8 mouse cellular contexts compared by ENCODE assay signal in the genomic region with DNA sequence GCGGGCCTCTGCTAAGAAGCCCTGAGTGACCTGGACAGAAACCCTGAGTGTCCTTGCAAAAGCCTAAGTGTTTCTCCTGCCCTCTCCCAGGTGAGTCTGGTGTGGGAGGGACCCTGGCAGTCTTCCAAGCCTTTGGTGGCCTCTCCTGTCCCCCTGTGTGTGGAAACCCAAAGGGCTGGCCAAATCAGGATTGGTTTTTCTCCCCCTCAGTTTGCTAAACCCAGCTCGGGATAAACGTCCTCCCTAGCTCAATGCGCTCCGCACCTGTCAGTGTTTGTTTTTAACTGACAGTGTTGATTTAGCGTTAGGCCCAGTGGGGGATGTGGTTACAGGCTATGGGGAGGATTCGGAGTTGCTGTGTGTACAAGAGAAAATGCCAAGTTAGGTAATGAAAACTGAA.
DNase-seq lines count a peak whose midpoint lies in the region; ATAC-seq and TF ChIP-seq lines count a peak whose summit lies in the region.

No protein-coding gene starts in this region.

- H3K9me3 ChIP-seq in liver, embryonic 11.5 days (ENCODE audit: control insufficient read depth, low read length): no peaks in the 10 kb centered on the region

- H3K9ac ChIP-seq in liver, embryonic 11.5 days (ENCODE audit: low read depth, low read length): no peak overlapping the region

- no peaks in the 10 kb centered on the region for H3K27me3 ChIP-seq in liver, embryonic 11.5 days (replicated peaks; ENCODE audit: control insufficient read depth, insufficient read depth, low read length)
- H3K27me3 ChIP-seq in myocyte (ENCODE audit: control insufficient read depth, insufficient read depth, insufficient read length): no peaks in the 10 kb centered on the region

- no peaks in the 10 kb centered on the region for H3K79me2 ChIP-seq in myocyte (ENCODE audit: control insufficient read depth, insufficient read depth)

- 48% methylated on average over 7 of the region's 7 CpGs for WGBS in liver, embryonic 11.5 days

- no peaks in the 10 kb centered on the region for H3K36me3 ChIP-seq in liver, embryonic 11.5 days (ENCODE audit: control insufficient read depth, insufficient read depth, low read length)
- H3K36me3 ChIP-seq in myocyte (ENCODE audit: control insufficient read depth, insufficient read depth): no peaks in the 10 kb centered on the region

- peak; percentile 21 for DNase-seq in urinary bladder, postnatal 14 days (ENCODE audit: low spot score)
- DNase-seq in urinary bladder, postnatal 10 days (ENCODE audit: low spot score): no peak
- peak; percentile 45 for DNase-seq in liver, embryonic 11.5 days (ENCODE audit: low spot score)
- no peak for DNase-seq in embryo, embryonic 9.5 days (ENCODE audit: extremely low spot score)
- DNase-seq in embryo, embryonic 10 days (ENCODE audit: low spot score): no peak

- no peak overlapping the region for H3ac ChIP-seq in myocyte (ENCODE audit: control insufficient read depth, insufficient read length)

- no peak overlapping the region for H3K4me2 ChIP-seq in liver, embryonic 11.5 days
- H3K4me2 ChIP-seq in myocyte (ENCODE audit: low read depth): peak overlapping the region; percentile 2

- no peaks in the 10 kb centered on the region for H3K4me1 ChIP-seq in liver, embryonic 11.5 days (replicated peaks; ENCODE audit: control insufficient read depth, insufficient read depth, low read length)

- H3K4me3 ChIP-seq in liver, embryonic 11.5 days (ENCODE audit: low read depth, low read length): no peak overlapping the region
- H3K4me3 ChIP-seq in myocyte: no peak overlapping the region

- TF ChIP-seq POLR2A in myocyte (IDR thresholded peaks at IDR 0.05; ENCODE audit: insufficient read length, low read depth): no peak

- peak; percentile 43; the same call in 1 of the 2 replicates for ATAC-seq in liver, embryonic 11.5 days (replicated peaks; ENCODE audit: low FRiP score)
- ATAC-seq in monocyte, adult 5-6 weeks (replicated peaks; ENCODE audit: insufficient number of reproducible peaks, low FRiP score, low TSS enrichment, poor library complexity, severe bottlenecking): no peak
- ATAC-seq in megakaryocyte, adult 5-6 weeks (ENCODE audit: poor library complexity, severe bottlenecking): no peak

- H3K27ac ChIP-seq in liver, embryonic 11.5 days (ENCODE audit: low read depth, low read length): 0 out of 2 replicates have a peak overlapping the region, but pooled peaks have one; percentile 28

TF ChIP-seq in myocyte, 11 proteins besides CTCF, POLR2A, EP300 and RAD21:
- TF ChIP-seq USF1 (IDR thresholded peaks at IDR 0.05; ENCODE audit: low read depth) (no peak), SRF (IDR thresholded peaks at IDR 0.05; ENCODE audit: control insufficient read depth, insufficient read length, low read depth) (no peak), MYOG (IDR thresholded peaks at IDR 0.05; ENCODE audit: control insufficient read depth in 1 of 3, insufficient read depth in 1 of 3, insufficient read length in 2 of 3, low read depth in 2 of 3) (peak in 1 of 3 experiments; percentile 27), MAX (IDR thresholded peaks at IDR 0.05; ENCODE audit: low read depth) (no peak), MYOD1 (IDR thresholded peaks at IDR 0.05; ENCODE audit: control insufficient read depth in 1 of 3, insufficient read length in 2 of 3, low read depth in 2 of 3) (peak; percentile 47 to 87 (median 78)), E2F4 (IDR thresholded peaks at IDR 0.05; ENCODE audit: insufficient read depth) (no peak), POLR2AphosphoS2 (IDR thresholded peaks at IDR 0.05; ENCODE audit: insufficient read length, low read depth) (no peak)

Comparison
In these comparisons a context has a peak if more than half of its experiments do, and no peak if none do; other contexts are left out.
1. DNase-seq: peak in urinary bladder, postnatal 14 days (single experiment) and liver, embryonic 11.5 days (single experiment); none in urinary bladder, postnatal 10 days (single experiment), embryo, embryonic 9.5 days (single experiment) and embryo, embryonic 10 days (single experiment).